Mouse (Mus musculus) lung, postnatal 0 days (tissue): ENCODE results near the gene Scai.

Experiments
- CTCF ChIP-seq: IDR thresholded peaks from 2 replicates; pipeline ENCODE4 v1.5.1; 2016; ENCODE audit warnings: antibody characterized with exemption, mild to moderate bottlenecking
- EP300 ChIP-seq: IDR thresholded peaks from 2 replicates; pipeline ENCODE4 v1.6.1; 2016; ENCODE audit warnings: antibody characterized with exemption, mild to moderate bottlenecking, control low read depth

DNA sequence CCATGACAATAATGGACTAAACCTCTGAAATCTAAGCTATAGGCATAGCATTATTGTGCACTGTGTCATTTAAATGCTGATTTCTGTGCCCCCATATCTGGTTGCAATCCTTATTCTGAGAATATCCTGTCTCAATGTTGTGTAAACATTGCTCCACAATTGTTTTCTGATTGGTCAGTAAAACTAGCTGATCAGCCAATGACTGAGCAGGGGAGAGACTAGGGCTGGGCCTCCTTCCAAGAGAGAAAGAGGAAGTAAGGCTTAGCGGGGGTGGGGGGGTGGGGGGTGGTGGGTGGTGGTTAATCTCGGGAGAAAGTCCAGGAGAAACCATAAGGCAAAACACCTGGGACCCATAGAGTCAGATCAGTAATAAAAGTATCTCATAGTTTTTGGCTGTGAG, 42.5 kb downstream of the Scai start:
- TF ChIP-seq CTCF (no peak), EP300 (no peak)
